Mouse (Mus musculus) ZHBTc4 (cell line): Measurements from ENCODE around the gene Gm7029.
"Not testable (repeated sequence)": the region's sequence is repeated elsewhere in the genome, so short reads cannot be mapped to it uniquely, and the experiment has no call there.

Experiments
- DNase-seq: peaks from one replicate; pipeline ENCODE4 v3.0.0-alpha.2; 2011; ENCODE audit warnings: low read depth, low spot score

The Gm7029 gene

DNA sequence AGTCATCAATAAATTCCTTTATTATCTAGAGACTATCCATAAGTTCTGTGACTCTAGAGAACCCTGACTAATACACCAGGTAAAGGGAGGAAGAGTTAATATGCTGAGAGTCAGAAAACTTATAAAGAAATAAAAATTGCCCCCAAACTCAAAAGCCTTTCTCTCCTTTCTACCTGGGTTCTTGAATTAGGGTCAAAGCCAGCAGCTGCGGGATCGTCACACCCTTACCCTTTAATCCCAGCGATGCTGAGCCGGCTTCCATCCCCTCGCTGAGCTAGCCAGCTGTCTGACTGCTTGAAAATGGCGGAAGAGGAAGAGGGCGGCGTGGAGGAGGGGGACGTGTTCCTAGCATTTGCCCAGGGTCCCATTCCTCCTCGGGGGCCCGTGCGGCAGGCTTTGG is at the start of gene Gm7029:
Gene Gm7029, plus strand, starts transcription at position 301 of the 400 bp plus-strand sequence.
- DNase-seq: not testable (repeated sequence)

DNA sequence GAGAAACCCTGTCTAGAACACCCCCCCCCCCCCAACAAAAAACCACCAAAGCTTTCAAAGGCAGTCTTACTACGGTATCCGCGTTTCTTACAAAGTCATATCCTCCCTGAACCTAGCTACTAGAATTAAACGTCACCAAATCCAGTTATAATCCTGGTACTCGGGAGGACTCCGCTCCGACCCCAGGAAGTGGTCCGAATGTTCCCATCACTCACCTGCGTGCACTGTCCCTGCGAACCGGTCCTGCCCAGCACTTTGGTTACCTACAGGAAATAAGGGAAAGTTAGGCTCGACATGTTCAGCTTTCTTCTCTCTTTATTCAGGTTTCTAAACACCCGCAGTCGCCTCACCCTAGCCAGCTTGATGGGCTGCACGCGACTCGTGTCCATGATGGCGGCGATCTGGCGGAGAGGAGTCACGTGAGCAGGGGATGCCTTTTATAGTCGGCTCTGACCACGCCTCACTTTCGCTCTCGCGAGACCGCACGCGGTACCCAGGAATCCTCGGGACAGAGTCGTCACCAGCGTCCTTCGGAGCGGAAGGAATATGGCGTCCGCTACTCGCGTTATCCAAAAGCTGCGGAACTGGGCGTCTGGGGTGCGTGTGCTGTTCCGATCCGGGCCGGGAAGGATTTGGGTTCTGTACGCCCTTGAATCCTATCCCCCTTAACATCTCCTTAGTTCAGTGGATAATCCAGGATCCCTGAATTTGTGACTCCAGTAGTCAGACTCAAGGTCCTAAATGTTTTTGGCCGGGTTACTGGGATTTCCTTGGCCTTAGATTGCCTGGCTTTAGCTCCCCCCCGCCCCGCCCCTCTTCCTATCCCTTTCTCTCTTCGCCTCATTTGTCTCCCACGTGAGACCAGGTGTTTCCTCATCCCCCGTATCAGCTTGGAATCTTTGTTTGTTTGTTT is 49.3 kb upstream of the Gm7029 start, which contains the start of the genes Rps28 and Ndufa7:
Gene Rps28, minus strand, starts transcription at position 479 of the 913 bp plus-strand sequence.
Gene Ndufa7, plus strand, starts transcription at position 489 of the 913 bp plus-strand sequence.
- peak; percentile 97 for DNase-seq

DNA sequence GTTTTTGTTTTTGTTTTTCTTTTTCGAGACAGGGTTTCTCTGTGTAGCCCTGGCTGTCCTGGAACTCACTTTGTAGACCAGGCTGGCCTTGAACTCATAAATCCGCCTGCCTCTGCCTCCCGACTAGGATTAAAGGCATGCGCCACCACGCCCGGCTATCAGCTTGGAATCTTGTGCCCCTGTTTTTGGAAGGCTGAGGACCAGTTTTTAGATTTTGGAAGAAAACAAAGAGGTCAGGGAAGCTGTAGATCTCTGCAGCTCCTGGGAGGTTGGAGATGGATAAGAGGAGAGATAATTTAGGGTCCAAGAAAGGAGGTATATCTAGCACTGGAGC is 48.7 kb upstream of the Gm7029 start:
- DNase-seq: not testable (repeated sequence)

DNA sequence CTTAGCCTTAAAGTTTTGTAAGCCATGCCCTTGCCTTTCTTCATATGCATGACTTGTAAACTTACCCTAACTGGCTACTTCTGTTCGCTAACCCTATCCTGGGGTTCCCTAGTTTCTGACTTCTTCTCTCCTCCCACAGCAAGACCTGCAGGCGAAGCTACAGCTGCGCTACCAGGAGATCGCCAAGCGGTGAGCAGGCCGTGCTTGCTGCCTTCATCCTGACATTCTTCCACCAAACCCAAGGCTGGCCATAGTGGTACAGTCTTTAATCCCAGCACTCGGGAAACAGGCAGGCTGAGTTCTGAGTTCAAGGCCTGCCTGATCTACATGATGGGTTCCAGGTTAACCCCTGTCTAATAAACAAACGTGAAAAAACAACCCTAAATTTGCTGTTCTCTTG is 48.2 kb upstream of the Gm7029 start:
- DNase-seq: no peak

DNA sequence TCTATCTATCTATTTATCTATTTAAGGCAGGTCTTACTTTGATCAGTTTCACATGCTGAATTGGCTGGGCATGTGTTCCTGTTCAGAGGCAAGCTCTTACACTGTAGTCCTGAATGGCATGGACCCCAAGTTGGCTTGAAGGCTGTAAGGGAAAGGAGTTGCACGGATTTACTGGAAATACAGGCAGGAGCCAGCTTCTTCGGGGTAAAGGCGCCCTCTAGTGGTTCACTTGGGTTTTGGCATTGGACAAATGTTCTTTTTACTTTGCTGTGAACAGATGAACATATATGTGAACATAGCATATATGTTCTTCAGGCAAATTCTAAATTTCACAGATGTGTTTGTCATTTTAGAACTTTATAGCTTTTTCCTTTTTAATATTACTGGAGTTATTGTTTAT is 46.8 kb upstream of the Gm7029 start:
- peak; percentile 85 for DNase-seq

DNA sequence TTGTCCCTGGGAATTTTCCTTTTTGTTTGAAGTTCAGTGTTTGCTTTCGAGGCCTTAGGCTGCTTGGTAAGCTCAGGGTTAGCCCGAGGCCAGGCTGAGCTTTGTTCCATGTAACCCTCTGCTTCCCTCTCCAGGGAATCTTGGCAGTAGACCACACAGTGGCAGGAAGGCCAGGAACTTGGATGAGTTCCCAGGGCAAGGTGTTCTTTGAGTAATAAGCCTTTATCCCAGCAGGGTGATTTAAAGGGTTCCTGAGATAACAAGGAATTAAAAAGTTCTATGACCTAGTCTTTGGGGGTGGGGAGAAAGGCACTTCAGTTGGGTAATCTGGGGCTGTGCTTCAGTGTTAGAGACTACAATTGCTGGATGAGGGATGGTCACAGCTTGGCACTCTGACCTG is 44.7 kb upstream of the Gm7029 start:
- DNase-seq: no peak

DNA sequence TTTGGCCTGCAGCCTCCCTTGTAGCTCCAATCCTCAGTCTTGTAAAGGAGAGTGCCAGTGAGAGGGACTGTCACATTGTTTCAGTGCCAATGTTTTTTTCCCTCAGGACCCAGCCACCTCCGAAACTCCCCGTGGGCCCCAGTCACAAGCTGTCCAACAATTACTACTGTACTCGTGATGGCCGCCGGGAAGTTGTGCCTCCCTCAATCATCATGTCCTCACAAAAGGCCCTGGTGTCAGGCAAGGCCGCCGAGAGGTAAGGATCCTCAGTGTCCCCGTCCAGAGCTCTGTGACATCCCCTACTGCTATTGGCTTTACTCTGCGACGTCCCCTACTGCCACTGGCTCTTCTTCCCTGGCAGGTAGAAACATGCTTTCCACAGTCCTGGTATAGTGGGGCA is 44.1 kb upstream of the Gm7029 start:
- DNase-seq: no peak

DNA sequence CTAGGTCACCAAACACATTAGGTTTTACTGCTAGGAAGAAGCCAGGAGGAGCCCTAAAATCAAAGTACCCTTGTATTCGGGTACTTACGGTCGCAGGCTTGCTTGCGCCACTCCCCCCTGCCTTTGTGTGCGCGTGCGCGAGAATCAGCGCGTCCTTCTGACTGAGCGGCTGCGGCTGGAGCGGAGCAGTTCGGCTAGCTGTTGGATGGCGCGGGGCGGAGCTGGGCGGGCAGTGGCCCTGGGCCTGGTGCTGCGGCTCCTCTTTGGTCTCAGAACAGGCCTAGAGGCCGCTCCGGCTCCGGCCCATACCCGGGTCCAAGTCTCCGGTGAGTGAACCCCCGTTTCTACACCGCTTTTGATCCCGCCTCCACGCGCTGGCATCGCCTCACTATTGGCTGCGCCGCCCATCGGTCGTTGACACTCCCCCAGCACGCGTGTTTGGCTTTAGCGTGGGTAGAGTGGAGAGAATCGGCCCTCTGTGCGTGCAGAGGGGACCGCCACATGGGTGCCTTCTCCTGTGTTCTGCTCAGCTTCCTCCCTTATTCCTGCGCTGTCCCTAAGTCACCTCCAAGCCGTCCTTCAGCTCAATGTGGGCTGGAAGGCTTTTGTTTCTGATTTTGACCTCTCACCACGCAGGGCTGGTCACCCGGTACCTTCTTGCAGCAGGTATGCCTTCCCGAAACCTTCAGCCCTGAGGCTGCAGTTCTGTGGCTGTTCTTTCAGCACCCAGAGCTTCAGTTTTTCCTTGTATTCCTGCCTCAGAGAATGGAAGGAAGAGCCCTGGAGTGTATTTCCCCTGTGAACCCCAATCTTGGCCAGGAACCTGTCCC is 30.5 kb upstream of the Gm7029 start, which contains the start of gene Cd320:
Gene Cd320, plus strand, starts transcription at position 126 of the 830 bp plus-strand sequence.
- DNase-seq: peak; percentile 96

DNA sequence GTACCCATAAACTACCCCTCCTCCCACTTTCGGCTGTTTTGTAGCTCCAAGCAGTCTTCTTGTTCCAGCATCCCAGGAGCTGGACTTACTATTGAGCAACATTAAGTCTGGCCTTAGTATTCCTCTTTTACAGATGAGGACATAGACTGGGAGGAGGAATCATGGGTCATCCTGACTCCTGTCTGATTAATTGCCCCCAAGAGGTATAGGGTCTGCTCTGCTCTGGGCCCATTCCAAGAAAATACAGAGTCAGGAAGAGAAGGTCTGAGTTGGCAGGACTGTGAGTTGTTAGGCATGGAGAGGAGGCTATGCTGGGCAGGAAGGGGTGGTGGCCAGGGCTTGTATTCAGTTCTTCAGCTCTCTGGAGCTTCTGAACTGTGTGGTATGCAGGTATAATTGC is 29.4 kb upstream of the Gm7029 start:
- DNase-seq: no peak

DNA sequence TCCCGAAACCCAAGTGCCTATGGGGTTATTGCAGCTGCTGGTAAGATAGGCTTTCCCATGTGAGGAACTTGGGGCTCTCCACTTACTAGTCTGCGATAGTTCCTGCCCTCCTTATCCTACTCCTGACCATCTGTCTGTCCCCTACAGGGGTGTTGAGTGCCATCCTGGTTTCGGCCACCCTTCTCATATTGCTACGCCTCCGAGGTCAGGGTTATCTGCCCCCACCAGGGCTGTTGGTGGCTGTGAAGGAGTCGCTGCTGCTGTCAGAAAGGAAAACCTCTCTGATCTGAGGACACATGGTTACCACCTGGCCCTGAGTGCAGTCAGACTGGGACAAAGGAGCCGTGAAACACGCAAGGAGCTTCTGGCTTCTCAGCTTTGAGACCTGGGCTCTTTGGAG is 25.5 kb upstream of the Gm7029 start:
- DNase-seq: no peak

DNA sequence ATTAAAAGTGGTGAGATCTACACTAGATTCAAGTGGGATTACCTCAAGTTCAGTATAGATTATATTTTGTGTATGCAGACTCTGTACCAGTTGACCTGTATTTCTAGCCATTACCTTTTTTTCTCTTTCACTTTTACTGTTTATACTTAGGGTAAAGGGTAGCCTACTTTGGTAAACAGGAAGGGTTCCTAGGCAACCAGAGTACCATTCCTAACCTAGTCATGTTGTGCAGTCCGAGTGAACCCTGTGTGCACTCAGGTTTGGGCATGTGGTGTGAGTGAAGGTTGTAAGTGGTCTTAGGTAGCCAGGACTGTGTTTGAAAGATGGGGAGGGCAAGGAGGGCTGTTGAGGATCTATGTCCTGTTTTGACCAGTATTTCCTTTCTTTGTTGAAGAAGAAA is 22.3 kb upstream of the Gm7029 start:
- DNase-seq: no peak

DNA sequence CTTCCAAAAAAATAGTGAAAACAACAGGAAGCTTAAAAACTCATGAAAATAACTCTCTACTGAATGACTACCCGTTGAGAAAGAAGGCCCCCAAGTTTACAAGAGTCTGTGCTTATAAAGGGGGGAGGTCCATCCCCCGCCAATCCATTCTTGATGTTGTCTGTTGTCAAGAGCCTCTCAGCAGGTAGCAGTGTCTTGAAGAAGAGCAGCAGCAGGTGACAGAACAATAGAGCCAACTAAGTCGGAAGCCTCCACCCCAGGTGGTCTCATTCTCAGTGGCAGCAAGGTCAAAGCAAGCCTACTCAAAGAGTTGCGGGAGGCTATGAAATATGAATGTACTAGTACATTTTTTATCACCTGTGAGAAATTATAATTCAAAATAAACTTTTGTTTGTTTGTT is 15.8 kb upstream of the Gm7029 start:
- DNase-seq: peak; percentile 69

DNA sequence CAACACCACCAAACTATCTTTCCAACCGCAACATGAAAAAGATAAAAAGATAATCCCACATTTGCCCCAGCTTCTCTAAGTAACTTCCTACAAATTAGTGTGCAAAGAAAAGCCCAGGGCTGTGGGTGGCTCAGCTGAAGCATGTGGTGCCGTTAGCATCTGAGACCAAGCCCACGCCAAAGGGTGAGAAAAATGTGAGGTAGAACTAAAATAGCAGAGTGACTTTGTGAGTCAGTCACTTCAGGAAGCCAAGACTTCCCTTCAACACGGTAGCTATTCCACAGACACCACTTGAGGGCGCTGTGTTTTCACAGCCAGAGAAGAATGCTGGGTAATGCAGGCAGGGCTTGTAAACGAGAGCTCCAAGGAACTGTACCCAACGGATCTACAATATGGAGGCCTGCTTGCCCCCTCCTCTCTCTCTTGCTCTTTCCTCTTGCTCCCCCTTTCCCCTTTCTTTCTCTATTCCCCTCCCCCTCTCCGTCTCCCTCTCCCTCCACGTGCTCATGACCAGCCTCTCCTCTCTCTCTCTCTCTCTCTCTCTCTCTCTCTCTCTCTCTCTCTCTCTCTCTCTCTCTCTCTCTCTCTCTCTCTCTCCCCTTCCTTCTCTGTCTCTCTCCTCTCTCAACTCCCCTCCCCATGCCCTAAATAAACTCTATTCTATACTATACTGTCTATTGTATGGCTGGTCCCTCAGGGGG is 8.2 kb upstream of the Gm7029 start:
- DNase-seq: peak; percentile 92

DNA sequence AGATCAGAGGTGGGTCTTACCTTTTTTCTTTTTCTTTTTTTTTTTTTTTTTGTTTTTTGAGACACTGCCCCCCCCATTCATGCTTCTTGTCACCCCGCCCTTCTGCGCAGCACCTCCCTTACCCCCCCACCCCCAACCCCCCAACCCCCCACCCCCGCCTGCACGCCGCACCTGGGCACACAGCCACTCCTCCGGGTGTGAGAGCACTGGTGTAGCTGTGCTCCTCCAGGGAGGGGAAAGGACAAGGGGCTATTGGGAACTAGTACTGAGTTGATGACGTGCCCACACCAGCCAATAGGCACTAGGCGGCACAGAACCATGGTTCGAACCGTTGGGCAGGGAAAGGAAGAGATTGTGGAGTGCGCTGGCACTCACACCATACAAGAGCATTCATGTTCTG is 774 bp downstream of the Gm7029 start:
- DNase-seq: peak; percentile 41

DNA sequence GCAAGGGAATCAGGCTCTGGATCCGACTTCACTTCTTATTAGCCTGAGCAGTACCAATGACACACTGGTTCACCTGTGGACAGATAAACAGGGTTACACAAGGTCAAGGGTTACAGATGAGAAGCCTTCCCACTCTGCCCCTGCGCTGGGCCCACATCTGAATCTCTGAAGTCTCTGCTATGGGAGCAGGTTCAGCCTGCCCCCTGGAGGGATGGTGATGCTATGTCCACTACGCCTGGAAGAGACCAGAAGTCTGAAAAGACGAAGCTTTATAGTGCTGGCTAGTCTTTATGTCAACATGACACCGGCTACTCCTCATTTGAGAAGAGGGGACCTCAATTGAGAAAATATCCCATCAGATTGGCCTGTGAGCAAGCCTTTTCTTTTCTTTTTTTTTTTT is 2.2 kb downstream of the Gm7029 start:
- peak; percentile 73 for DNase-seq

DNA sequence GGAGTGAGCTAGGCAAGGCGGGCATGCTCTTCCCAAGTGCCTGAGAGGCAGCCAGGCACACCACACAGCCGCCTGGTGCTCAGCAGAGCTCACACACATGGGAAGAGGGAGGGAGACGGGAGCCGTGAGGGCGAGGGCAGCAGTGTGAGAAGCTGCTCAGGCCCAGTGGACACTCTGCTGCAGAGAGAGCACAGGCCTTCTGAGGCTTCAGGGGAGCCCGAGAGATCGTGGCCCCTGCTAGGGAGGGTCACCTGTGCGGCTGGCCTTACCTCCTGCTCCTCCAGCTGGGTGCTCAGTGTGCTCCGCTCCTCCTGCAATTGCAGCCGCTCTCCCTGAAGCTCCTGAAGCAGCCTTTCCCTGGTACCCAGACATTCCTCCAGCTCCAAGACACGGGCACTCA is 10.7 kb downstream of the Gm7029 start:
- DNase-seq: not testable (repeated sequence)

DNA sequence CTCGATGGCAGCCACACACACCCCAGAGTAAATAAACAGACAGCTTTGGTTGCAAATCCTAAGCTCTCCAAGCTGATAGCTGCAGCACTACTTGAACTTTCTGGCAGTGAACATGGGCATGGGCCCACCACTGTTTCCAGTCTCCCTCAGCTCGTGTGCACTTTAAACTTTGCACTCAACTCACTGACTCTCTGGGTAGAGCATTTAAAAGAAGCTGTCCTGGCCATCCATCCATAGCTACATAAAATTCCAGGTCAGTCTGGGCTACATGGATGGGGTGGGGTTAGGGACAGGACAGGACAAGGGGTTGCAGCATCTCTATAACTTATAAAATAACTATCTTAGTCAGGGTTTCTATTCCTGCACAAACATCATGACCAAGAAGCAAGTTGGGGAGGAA is 14.2 kb downstream of the Gm7029 start:
- DNase-seq: not testable (repeated sequence)

DNA sequence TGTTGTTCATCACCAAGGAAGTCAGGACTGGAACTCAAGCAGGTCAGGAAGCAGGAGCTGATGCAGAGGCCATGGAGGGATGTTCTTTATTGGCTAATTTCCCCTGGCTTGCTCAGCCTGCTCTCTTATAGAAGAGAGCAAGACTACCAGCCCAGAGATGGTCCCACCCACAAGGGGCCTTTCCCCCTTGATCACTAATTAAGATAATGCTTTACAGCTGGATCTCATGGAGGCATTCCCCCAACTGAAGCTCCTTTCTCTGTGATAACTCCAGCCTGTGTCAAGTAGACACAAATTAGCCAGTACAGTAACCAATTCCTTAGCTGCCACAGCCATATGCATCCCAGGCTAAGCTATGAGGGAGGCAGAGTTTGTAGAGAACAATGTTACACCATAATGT is 14.6 kb downstream of the Gm7029 start:
- DNase-seq: not testable (repeated sequence)

DNA sequence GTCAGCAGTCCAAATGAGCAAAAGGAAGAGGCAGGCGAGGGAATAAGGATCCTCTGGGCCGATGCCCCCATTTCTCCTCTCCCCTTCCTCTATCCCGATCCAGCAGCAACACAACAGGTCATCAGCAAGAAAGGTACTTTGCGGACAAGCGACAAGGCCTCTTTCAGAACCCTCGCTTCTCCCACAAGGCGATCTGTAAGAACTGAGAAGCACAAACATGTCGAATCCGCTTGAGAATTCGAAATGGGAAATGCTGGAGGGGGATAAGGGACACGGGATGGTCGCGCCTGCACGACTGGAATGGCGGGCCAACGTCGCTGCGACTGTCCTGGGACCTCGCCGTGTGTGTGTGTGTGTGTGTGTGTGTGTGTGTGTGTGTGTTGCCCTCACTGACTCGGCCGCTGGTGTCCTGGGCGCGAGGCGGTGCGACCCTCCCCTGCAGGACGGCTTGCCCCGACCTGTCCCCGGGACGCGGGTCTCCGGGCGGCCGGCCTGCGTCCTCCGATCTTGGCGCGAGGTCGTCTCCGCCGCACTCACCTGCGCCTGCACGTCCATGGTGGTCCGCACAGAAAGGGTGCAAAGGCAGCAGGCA is 16.4 kb downstream of the Gm7029 start:
- not testable (repeated sequence) for DNase-seq

DNA sequence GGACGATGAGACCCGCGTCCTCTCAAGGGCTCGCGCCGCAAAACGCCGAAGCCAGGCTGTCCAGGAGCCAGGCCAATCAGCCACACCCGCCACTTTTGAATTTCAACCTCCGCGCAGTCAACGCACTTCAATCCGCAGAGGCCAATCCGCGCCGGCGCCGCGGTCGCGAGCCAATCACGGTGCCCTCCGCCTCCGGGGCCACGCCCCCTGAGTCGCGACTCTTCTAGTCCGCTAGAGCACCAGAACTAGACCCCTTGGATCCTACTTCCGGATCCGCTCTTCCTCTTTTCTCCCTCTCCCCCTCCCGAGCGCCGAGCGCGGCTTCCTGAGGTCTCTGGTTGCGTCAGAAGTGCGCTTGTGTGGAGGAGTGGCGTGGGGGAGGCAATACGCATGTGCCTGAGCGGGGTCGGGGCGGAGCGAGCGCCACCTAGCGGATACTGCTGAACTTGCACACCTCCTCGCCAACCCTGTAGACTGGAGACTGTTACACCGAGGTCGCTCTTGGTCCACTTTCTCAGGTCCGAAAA is 17.0 kb downstream of the Gm7029 start, which contains the start of gene Kifc1:
Gene Kifc1, minus strand, starts transcription at position 129 of the 527 bp plus-strand sequence.
- peak; percentile 100 for DNase-seq

DNA sequence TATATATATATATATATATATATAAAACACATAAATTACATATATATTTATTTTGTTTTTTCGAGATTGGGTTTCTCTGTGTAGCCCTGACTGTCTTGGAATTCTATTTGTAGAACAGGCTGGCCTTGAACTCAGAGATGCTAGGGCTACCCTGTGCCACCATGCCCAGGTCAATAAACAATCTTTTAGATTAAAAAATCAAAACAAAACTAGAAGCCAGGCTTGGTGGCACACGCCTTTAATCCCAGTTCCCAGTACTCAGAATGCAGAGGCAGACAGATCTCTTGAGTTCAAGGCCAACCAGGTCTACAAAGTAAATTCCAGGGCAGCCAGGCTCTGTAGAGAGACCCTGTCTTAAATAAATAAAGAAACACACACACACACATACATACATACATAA is 17.7 kb downstream of the Gm7029 start:
- no peak for DNase-seq
